Mouse (Mus musculus) testis, adult 2 months (tissue): Measurements from ENCODE around the gene C2cd4a. TPM values are rescaled to one million over a fixed set of nuclear protein-coding genes. Genes with fewer than 3 reads are reported as not detected.

Source experiments
- H3K27ac ChIP-seq: fragments of 200-500 bp; 2 replicates; pipeline ENCODE4 v1.5.1; 2012; ENCODE audit warnings: low read depth, low read length; ENCODE audit not compliant: control insufficient read depth, insufficient read depth
- H3K27me3 ChIP-seq: fragments of 200-500 bp; 2 replicates; pipeline ENCODE4 v1.6.1; 2012; ENCODE audit warnings: mild to moderate bottlenecking, low read length, moderate library complexity; ENCODE audit not compliant: control insufficient read depth, insufficient read depth
- H3K36me3 ChIP-seq: fragments of 200-500 bp; 2 replicates; pipeline ENCODE4 v1.6.1; 2012; ENCODE audit warnings: mild to moderate bottlenecking, low read length; ENCODE audit not compliant: control insufficient read depth, insufficient read depth
- H3K4me1 ChIP-seq: fragments of 200-500 bp; 2 replicates; pipeline ENCODE4 v1.6.1; 2012; ENCODE audit warnings: low read length; ENCODE audit not compliant: control insufficient read depth, insufficient read depth
- H3K4me3 ChIP-seq: fragments of 200-500 bp; 2 replicates; pipeline ENCODE4 v1.5.1; 2012; ENCODE audit warnings: low read depth, mild to moderate bottlenecking, low read length, moderate library complexity, mixed read lengths; ENCODE audit not compliant: control insufficient read depth
- CTCF ChIP-seq: fragments of 200-500 bp; IDR thresholded peaks from 2 replicates; pipeline ENCODE4 v1.5.1; 2012; ENCODE audit warnings: low read depth, mild to moderate bottlenecking, inconsistent platforms, low read length, moderate library complexity; ENCODE audit not compliant: control insufficient read depth, insufficient read depth, insufficient replicate concordance
- POLR2A ChIP-seq: fragments of 200-500 bp; IDR thresholded peaks from 2 replicates; pipeline ENCODE4 v1.6.1; 2012; ENCODE audit warnings: low read depth, mild to moderate bottlenecking, inconsistent platforms, low read length, moderate library complexity; ENCODE audit not compliant: control insufficient read depth
- polyA plus RNA-seq: library from polyadenylated mRNA; depleted of rRNA; stranded (reverse); fragments of >200 nt; gene quantifications from 2 replicates; pipeline ENCODE4 v1.2.3, GENCODE M21; 2012; rRNA removed

Gene C2cd4a
- polyA plus RNA-seq, 1 experiment = 0.10 TPM

DNA sequence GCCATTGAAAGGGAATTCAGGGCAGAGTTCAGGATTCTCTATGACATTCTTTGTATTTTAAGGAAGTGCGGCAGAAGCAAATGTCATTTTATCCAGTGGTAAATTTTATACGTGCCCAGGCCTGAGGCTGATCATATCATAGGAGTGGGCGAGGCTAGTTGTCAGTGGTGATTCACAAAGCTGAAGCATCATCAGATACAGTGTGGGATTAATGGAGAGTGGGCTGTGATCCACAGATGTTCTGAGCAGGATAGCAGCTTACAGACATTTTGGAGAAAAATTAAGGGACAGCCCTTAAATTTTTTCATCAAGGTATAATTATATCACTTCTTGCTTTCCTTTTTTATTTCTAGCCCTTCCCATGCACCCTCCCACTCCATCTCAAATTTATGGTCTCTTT, 48.7 kb downstream of the C2cd4a start:
- no peaks in the 10 kb centered on the region for H3K4me1 ChIP-seq
- TF ChIP-seq POLR2A = no peak
- TF ChIP-seq CTCF = no peak
- H3K36me3 ChIP-seq = no peaks in the 10 kb centered on the region
- no peak overlapping the region for H3K27ac ChIP-seq
- H3K27me3 ChIP-seq = no peaks in the 10 kb centered on the region
- no peak overlapping the region; the same call in 1 of the 2 replicates for H3K4me3 ChIP-seq

DNA sequence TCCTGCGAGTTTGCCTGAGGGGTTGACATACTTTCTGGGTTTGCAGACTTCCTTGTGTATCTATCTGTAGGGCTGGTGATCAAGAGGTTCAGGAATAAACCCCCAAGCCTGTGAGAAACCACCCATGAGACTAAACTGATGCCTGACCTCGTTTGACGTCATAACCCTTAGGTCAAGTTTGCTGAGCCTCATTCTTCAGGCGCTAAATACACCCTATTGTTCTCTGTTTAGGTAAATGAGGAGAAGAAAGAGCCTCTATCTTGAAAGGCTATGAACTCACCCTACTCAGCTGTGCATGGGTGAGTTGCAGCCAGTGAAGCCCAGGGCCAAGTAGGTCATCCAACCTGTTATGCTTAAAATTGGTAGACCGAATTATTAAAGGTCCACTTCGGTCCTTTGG, 49.3 kb downstream of the C2cd4a start:
- TF ChIP-seq POLR2A = no peak
- H3K4me3 ChIP-seq = peak overlapping the region; percentile 24; the same call in 1 of the 2 replicates
- no peaks in the 10 kb centered on the region for H3K27me3 ChIP-seq
- H3K27ac ChIP-seq = no peak overlapping the region
- H3K4me1 ChIP-seq = no peaks in the 10 kb centered on the region
- H3K36me3 ChIP-seq = no peaks in the 10 kb centered on the region

Other genes starting within 250 kb of the C2cd4a start
- gene C2cd4b, start 72.9 kb downstream of the C2cd4a start, polyA plus RNA-seq = 25.6 and 38.9 TPM in 2 replicates
- gene Vps13c, start 8.1 kb upstream of the C2cd4a start, polyA plus RNA-seq = 2.9 and 3.2 TPM in 2 replicates